Mouse (Mus musculus) myocyte (in vitro differentiated cells): ENCODE measurements around the gene Hpdl. TPM values are rescaled to one million over a fixed set of nuclear protein-coding genes. Genes with fewer than 3 reads are reported as not detected.
A peak's percentile ranks its signal among the peaks of the same experiment; 100 is the strongest.

Experiments used
- H3K27me3 ChIP-seq: one replicate; pipeline ENCODE4 v1.6.1; 2011; ENCODE audit not compliant: control insufficient read depth, insufficient read depth, insufficient read length
- H3K36me3 ChIP-seq: one replicate; pipeline ENCODE4 v1.6.1; 2011; ENCODE audit not compliant: control insufficient read depth, insufficient read depth
- H3K4me2 ChIP-seq: one replicate; pipeline ENCODE4 v1.6.1; 2011; ENCODE audit warnings: low read depth, control low read depth
- H3K4me3 ChIP-seq: one replicate; pipeline ENCODE4 v1.5.1; 2011; ENCODE audit warnings: mild to moderate bottlenecking, control low read depth, moderate library complexity
- H3K79me2 ChIP-seq: one replicate; pipeline ENCODE4 v1.6.1; 2011; ENCODE audit not compliant: control insufficient read depth, insufficient read depth
- H3ac ChIP-seq: one replicate; pipeline ENCODE4 v1.6.1; 2011; ENCODE audit not compliant: control insufficient read depth, insufficient read length
- E2F4 ChIP-seq: IDR thresholded peaks from one replicate; pipeline ENCODE4 v1.6.1; 2011; ENCODE audit warnings: mild to moderate bottlenecking, control low read depth, moderate library complexity; ENCODE audit not compliant: insufficient read depth
- MAX ChIP-seq: IDR thresholded peaks from one replicate; pipeline ENCODE4 v1.6.1; 2011; ENCODE audit warnings: low read depth, mild to moderate bottlenecking, control low read depth
- MYOD1 ChIP-seq, 3 experiments: IDR thresholded peaks; one replicate each; pipeline ENCODE4 v1.6.1; 2011; ENCODE audit warnings: control low read depth in 2 of 3, low read depth in 2 of 3, mild to moderate bottlenecking in 2 of 3, moderate library complexity in 1 of 3; ENCODE audit not compliant: insufficient read length in 2 of 3, control insufficient read depth in 1 of 3
- MYOG ChIP-seq, 3 experiments: IDR thresholded peaks; one replicate each; pipeline ENCODE4 v1.6.1; 2011; ENCODE audit warnings: control low read depth in 2 of 3, low read depth in 2 of 3, mild to moderate bottlenecking in 2 of 3; ENCODE audit not compliant: insufficient read length in 2 of 3, control insufficient read depth in 1 of 3, insufficient read depth in 1 of 3
- POLR2A ChIP-seq: IDR thresholded peaks from one replicate; pipeline ENCODE4 v1.6.1; 2011; ENCODE audit warnings: low read depth, mild to moderate bottlenecking, control low read depth, moderate library complexity; ENCODE audit not compliant: insufficient read length
- POLR2AphosphoS2 ChIP-seq: IDR thresholded peaks from one replicate; pipeline ENCODE4 v1.6.1; 2011; ENCODE audit warnings: low read depth, control low read depth; ENCODE audit not compliant: insufficient read length
- REST ChIP-seq: IDR thresholded peaks from one replicate; pipeline ENCODE4 v1.6.1; 2011; ENCODE audit warnings: mild to moderate bottlenecking, control low read depth, moderate library complexity; ENCODE audit not compliant: insufficient read depth, insufficient read length
- SRF ChIP-seq: IDR thresholded peaks from one replicate; pipeline ENCODE4 v1.6.1; 2011; ENCODE audit warnings: low read depth; ENCODE audit not compliant: control insufficient read depth, insufficient read length
- TCF12 ChIP-seq: IDR thresholded peaks from one replicate; pipeline ENCODE4 v1.6.1; 2011; ENCODE audit warnings: mild to moderate bottlenecking, control low read depth; ENCODE audit not compliant: poor library complexity, insufficient read depth, severe bottlenecking
- TCF3 ChIP-seq: IDR thresholded peaks from one replicate; pipeline ENCODE4 v1.6.1; 2011; ENCODE audit warnings: low read depth, control low read depth; ENCODE audit not compliant: insufficient read length
- USF1 ChIP-seq: IDR thresholded peaks from one replicate; pipeline ENCODE4 v1.6.1; 2011; ENCODE audit warnings: low read depth, mild to moderate bottlenecking, control low read depth, moderate library complexity
- polyA plus RNA-seq: library from polyadenylated mRNA; unstranded; fragments of >200 nt; fragmentation: generic; extraction: Trizol; gene quantifications from one replicate; pipeline ENCODE4 v1.2.1, GENCODE M21; 2012; ENCODE audit warnings: missing spikeins

Hpdl gene
- polyA plus RNA-seq, 1 experiment, result 1.5 TPM

- H3K4me2 ChIP-seq, result peak overlapping the region; percentile 99
- no peaks in the 10 kb centered on the region for H3K27me3 ChIP-seq
- H3K36me3 ChIP-seq, result no peaks in the 10 kb centered on the region
- peak overlapping the region; percentile 28 for H3K4me3 ChIP-seq
- H3K79me2 ChIP-seq, result no peaks in the 10 kb centered on the region
- H3ac ChIP-seq, result no peak overlapping the region
- no peak for TF ChIP-seq MYOG (IDR thresholded peaks at IDR 0.05; ENCODE audit: control insufficient read depth in 1 of 3, insufficient read depth in 1 of 3, insufficient read length in 2 of 3, low read depth in 2 of 3)
- TF ChIP-seq TCF3, result no peak
- no peak for TF ChIP-seq POLR2A
These were observed 1.3 kb downstream of the Hpdl start for GRCm38 (mm10) chr4:116819968-116820901.

- no peak overlapping the region for H3ac ChIP-seq
- no peaks in the 10 kb centered on the region for H3K79me2 ChIP-seq
- H3K36me3 ChIP-seq, result no peaks in the 10 kb centered on the region
- no peak overlapping the region for H3K4me2 ChIP-seq
- no peak overlapping the region for H3K4me3 ChIP-seq
- TF ChIP-seq POLR2A (no peak), POLR2AphosphoS2 (no peak), TCF3 (no peak), TCF12 (no peak)
- no peaks in the 10 kb centered on the region for H3K27me3 ChIP-seq
These were observed 4.0 kb downstream of the Hpdl start for GRCm38 (mm10) chr4:116817486-116817885.

GRCm38 (mm10) chr4:116815276-116815675 lies 6.2 kb downstream of the Hpdl start:
- peak overlapping the region; percentile 61 for H3K4me2 ChIP-seq
- no peak overlapping the region for H3ac ChIP-seq
- H3K4me3 ChIP-seq, result no peak overlapping the region
- no peaks in the 10 kb centered on the region for H3K27me3 ChIP-seq
- no peaks in the 10 kb centered on the region for H3K36me3 ChIP-seq
- H3K79me2 ChIP-seq, result no peaks in the 10 kb centered on the region
- no peak for TF ChIP-seq USF1
- TF ChIP-seq SRF, result no peak
- no peak for TF ChIP-seq MYOD1 (IDR thresholded peaks at IDR 0.05; ENCODE audit: control insufficient read depth in 1 of 3, insufficient read length in 2 of 3, low read depth in 2 of 3)
- TF ChIP-seq TCF12, result no peak
- no peak for TF ChIP-seq REST

- H3ac ChIP-seq, result no peak overlapping the region
- H3K79me2 ChIP-seq, result peaks cover 14% of the 10 kb centered on the region
- H3K4me3 ChIP-seq, result no peak overlapping the region
- TF ChIP-seq POLR2A (no peak), E2F4 (no peak), MYOG (IDR thresholded peaks at IDR 0.05; ENCODE audit: control insufficient read depth in 1 of 3, insufficient read depth in 1 of 3, insufficient read length in 2 of 3, low read depth in 2 of 3) (no peak), REST (no peak)
- H3K4me2 ChIP-seq, result no peak overlapping the region
- no peaks in the 10 kb centered on the region for H3K27me3 ChIP-seq
- H3K36me3 ChIP-seq, result no peaks in the 10 kb centered on the region
These were observed 10.5 kb downstream of the Hpdl start for GRCm38 (mm10) chr4:116811012-116811411.

GRCm38 (mm10) chr4:116807197-116808129 lies 14.0 kb downstream of the Hpdl start, which contains the start of the genes Toe1 and Mutyh:
Gene Toe1, minus strand, starts transcription at chr4:116807640.
Gene Mutyh, plus strand, starts transcription at chr4:116807723.
- Histone ChIP-seq H3K79me2 (peaks cover 22% of the 10 kb centered on the region), H3ac (peak within 1 kb of the TSS; percentile 53), H3K4me2 (peak within 1 kb of the TSS; percentile 95), H3K27me3 (no peaks in the 10 kb centered on the region), H3K36me3 (peaks cover 19% of the 10 kb centered on the region), H3K4me3 (peak within 1 kb of the TSS; percentile 83)
- peak in 1 of 3 experiments; percentile 6 for TF ChIP-seq MYOG (IDR thresholded peaks at IDR 0.05; ENCODE audit: control insufficient read depth in 1 of 3, insufficient read depth in 1 of 3, insufficient read length in 2 of 3, low read depth in 2 of 3)
- TF ChIP-seq POLR2AphosphoS2, result peak; percentile 92
- no peak for TF ChIP-seq MAX
- no peak for TF ChIP-seq TCF3
- TF ChIP-seq E2F4, result peak; percentile 86
- peak; percentile 87 for TF ChIP-seq POLR2A
- TF ChIP-seq MYOD1 (IDR thresholded peaks at IDR 0.05; ENCODE audit: control insufficient read depth in 1 of 3, insufficient read length in 2 of 3, low read depth in 2 of 3), result no peak
